Mouse (Mus musculus) stomach, embryonic 16.5 days (tissue): Measurements from ENCODE around the gene Nova2. TPM values are rescaled to one million over a fixed set of nuclear protein-coding genes. Genes with fewer than 3 reads are reported as not detected.

ENCODE experiments used
- ATAC-seq: fragments of 200-750 bp; cut with Nextera tagmentation; 2 replicates; pipeline ENCODE4 v1.8.0; 2017; ENCODE audit warnings: moderate number of reproducible peaks, moderate TSS enrichment; ENCODE audit not compliant: insufficient read depth, low FRiP score
- H3K27ac ChIP-seq: fragments of 300-500 bp; sonication (generic); 2 replicates; pipeline ENCODE4 v1.5.1; 2014; ENCODE audit warnings: low read length
- H3K27me3 ChIP-seq: fragments of 300-500 bp; sonication (generic); 2 replicates; pipeline ENCODE4 v1.6.1; 2014; ENCODE audit warnings: low read length, control low read depth, mixed read lengths; ENCODE audit not compliant: control insufficient read depth, insufficient read depth
- H3K36me3 ChIP-seq: fragments of 300-500 bp; sonication (generic); 2 replicates; pipeline ENCODE4 v1.6.1; 2014; ENCODE audit warnings: low read length; ENCODE audit not compliant: control insufficient read depth, insufficient read depth
- H3K4me1 ChIP-seq: fragments of 300-500 bp; sonication (generic); 2 replicates; pipeline ENCODE4 v1.6.1; 2014; ENCODE audit warnings: low read length, control low read depth, mixed read lengths; ENCODE audit not compliant: control insufficient read depth, insufficient read depth
- H3K4me2 ChIP-seq: fragments of 300-500 bp; sonication (generic); 2 replicates; pipeline ENCODE4 v1.6.1; 2014; ENCODE audit warnings: low read depth, low read length, mixed read lengths
- H3K4me3 ChIP-seq: fragments of 300-500 bp; sonication (generic); replicated peaks from 2 replicates; pipeline ENCODE4 v1.5.1; 2014; ENCODE audit warnings: mild to moderate bottlenecking, low read length
- H3K9ac ChIP-seq: fragments of 300-500 bp; sonication (generic); 2 replicates; pipeline ENCODE4 v1.6.1; 2014; ENCODE audit warnings: low read length
- H3K9me3 ChIP-seq: fragments of 300-500 bp; sonication (generic); replicated peaks from 2 replicates; pipeline ENCODE4 v1.6.1; 2016; ENCODE audit warnings: low read length, control low read depth; ENCODE audit not compliant: control insufficient read depth
- WGBS: fragments of 180-500 bp; shearing (Covaris S2); extraction: QIAGEN DNeasy Blood & Tissue Kit; methylation state at CpG from one replicate; pipeline ENCODE4 v1.1.7; 2014; 5-methylcytosine and 5-hydroxymethylcytosine counted together
- polyA plus RNA-seq: library from polyadenylated mRNA; unstranded; fragments of >200 nt; fragmentation: Nextera tagmentation; extraction: Ambion mirVana; gene quantifications from 2 replicates; pipeline ENCODE4 v1.2.1, GENCODE M21; 2015

Gene Nova2
- polyA plus RNA-seq, 1 experiment from 2014 or later = 0.62 TPM

- 31% methylated on average over 18 of the region's 18 CpGs for WGBS
- Histone ChIP-seq H3K4me1 (peaks cover 37% of the 10 kb centered on the region), H3K9me3 (no peaks in the 10 kb centered on the region), H3K9ac (peak overlapping the region; percentile 65), H3K4me2 (peak overlapping the region; percentile 53), H3K27ac (peak overlapping the region; percentile 81), H3K27me3 (no peaks in the 10 kb centered on the region), H3K4me3 (peak overlapping the region; percentile 40), H3K36me3 (peaks cover 6% of the 10 kb centered on the region; the same call in 1 of the 2 replicates)
- ATAC-seq = no peak; the same call in 1 of the 2 replicates
Measured at GRCm38 (mm10) chr7:19001066-19001806, 75.5 kb downstream of the Nova2 start.

- H3K27me3 ChIP-seq = no peaks in the 10 kb centered on the region
- peaks cover 6% of the 10 kb centered on the region; the same call in 1 of the 2 replicates for H3K36me3 ChIP-seq
- peak overlapping the region; percentile 53; the same call in 1 of the 2 replicates for H3K4me2 ChIP-seq
- H3K9ac ChIP-seq = peak overlapping the region; percentile 65; the same call in 1 of the 2 replicates
- no peaks in the 10 kb centered on the region for H3K9me3 ChIP-seq
- no peak for ATAC-seq
- H3K4me3 ChIP-seq = no peak overlapping the region
- H3K4me1 ChIP-seq = peaks cover 41% of the 10 kb centered on the region
- 57% methylated on average over 3 of the region's 3 CpGs for WGBS
- peak overlapping the region; percentile 81 for H3K27ac ChIP-seq
Measured at GRCm38 (mm10) chr7:19001807-19002085, 76.1 kb downstream of the Nova2 start.

DNA sequence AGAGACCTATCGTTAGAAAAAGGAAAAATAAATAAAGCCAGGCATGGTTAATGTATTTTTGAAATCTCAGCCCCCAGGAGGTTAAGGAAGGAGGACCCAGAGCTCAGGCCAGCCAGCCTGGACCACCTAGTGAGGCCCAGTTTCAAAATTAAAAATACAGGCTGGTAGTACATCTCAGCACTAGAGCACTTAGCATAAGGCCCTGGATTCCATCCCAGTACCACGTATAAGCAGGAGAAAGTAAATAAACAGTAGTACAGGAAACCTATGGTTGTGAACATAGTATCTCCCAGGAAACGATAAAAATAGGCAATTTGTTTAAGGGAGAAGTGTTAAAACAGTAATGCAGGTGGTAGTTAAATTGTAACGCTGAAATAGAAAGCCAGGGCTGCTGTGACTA is 76.4 kb downstream of the Nova2 start:
- peaks cover 44% of the 10 kb centered on the region for H3K4me1 ChIP-seq
- H3K4me3 ChIP-seq = peak overlapping the region; percentile 46
- no peaks in the 10 kb centered on the region for H3K27me3 ChIP-seq
- WGBS = 13% methylated on average over 4 of the region's 4 CpGs
- peak overlapping the region; percentile 64 for H3K4me2 ChIP-seq
- peak overlapping the region; percentile 81 for H3K27ac ChIP-seq
- H3K9ac ChIP-seq = peak overlapping the region; percentile 72
- H3K9me3 ChIP-seq = no peaks in the 10 kb centered on the region
- H3K36me3 ChIP-seq = peaks cover 6% of the 10 kb centered on the region; the same call in 1 of the 2 replicates
- no peak for ATAC-seq

DNA sequence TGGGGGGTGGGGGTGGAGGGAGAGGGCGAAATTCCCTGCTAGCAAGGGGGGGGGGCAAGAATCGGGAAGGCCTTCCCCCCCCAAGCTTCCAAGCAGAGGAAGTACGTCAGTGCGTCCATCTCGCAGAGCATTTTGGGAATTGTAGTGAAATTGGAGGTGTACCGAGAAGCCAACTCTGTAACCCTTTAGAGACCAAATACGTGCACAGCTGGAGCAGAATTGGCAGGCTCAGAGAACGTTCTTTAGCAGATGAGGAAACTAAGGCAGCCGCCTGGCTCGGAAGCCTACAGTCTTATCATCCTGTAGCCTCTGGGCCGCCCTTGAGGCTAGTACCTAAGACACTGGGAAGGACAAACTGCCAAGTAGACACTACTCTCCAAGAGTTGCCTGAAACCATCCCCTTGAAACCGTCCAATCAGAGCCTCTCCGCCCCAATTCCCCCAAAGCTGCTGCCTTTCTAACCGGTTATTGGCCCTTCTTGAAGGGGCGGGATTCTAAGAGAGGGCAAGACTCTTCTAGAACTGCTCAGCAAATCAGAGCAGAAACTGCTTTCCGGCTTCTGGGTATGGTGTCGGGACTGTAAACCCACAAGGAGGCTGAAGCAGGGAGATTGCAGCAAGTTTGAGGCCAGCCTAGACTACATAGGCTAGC is 77.3 kb downstream of the Nova2 start:
- Histone ChIP-seq H3K27me3 (no peaks in the 10 kb centered on the region), H3K4me1 (peaks cover 46% of the 10 kb centered on the region)
- peak; percentile 45; the same call in 1 of the 2 replicates for ATAC-seq

DNA sequence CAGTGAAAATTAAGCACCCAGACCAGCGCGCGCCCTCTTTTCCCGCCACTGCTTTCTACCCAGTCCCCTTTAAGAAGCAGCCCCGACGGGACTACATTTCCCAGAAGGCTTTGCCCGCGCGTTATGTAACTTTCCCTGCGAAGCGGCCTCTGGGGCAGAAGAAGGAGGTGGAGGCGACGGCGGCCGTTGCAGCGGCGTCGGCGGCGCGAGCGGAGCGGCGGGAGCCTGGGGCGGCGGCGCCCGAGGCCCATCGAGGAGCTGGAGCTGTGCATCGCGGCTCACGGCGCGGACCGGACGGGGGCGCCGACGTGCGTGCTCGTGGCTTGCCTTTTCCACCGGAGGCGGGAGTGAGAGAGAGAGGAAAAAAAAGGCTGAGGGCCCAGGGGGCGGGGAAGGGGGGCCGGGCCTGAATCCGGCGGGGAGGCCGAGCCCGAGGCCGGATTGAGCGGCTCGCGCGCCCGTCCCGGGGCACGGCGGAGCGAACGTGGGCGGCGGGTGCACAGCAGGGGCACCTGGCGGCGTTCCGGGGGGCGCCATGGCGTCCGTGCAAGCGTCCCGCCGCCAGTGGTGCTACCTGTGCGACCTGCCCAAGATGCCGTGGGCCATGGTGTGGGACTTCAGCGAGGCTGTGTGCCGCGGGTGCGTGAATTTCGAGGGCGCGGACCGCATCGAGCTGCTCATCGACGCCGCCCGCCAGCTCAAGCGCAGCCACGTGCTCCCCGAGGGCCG is 78.4 kb downstream of the Nova2 start, which contains the start of gene Irf2bp1:
Gene Irf2bp1 (plus strand): TSS at position 143 of the 729 bp plus-strand sequence.
- H3K9ac ChIP-seq = peak within 1 kb of the TSS; percentile 85
- H3K4me1 ChIP-seq = peaks cover 50% of the 10 kb centered on the region
- H3K9me3 ChIP-seq = no peaks in the 10 kb centered on the region
- ATAC-seq = peak; percentile 56
- WGBS = under 1% methylated on average over 87 of the region's 90 CpGs
- H3K27ac ChIP-seq = peak within 1 kb of the TSS; percentile 93
- H3K36me3 ChIP-seq = peaks cover 6% of the 10 kb centered on the region; the same call in 1 of the 2 replicates
- peak within 1 kb of the TSS; percentile 78 for H3K4me2 ChIP-seq
- no peaks in the 10 kb centered on the region for H3K27me3 ChIP-seq
- H3K4me3 ChIP-seq = peak within 1 kb of the TSS; percentile 63

More for the DNA sequence above, 77.3 kb downstream of the Nova2 start:
- Histone ChIP-seq H3K27ac (peak overlapping the region; percentile 81), H3K9ac (peak overlapping the region; percentile 72), H3K4me3 (peak overlapping the region; percentile 46), H3K36me3 (peaks cover 6% of the 10 kb centered on the region; the same call in 1 of the 2 replicates), H3K9me3 (no peaks in the 10 kb centered on the region), H3K4me2 (peak overlapping the region; percentile 64)
- WGBS = 2% methylated on average over 17 of the region's 17 CpGs

DNA sequence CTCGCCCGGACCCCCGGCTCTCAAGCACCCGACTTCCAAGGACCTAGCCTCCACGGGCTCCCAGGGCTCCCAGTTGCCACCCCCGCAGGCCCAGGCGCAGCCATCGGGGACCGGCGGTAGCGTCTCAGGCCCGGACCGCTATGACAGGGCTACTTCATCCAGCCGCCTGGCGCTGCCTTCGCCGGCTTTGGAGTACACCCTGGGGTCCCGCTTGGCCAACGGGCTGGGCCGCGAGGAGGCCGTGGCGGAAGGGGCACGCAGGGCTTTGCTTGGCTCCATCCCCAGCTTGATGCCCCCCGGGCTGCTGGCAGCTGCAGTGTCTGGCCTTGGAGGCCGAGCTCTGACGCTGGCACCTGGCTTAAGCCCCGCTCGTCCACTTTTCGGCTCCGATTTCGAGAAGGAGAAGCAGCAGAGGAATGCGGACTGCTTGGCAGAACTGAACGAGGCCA is 79.0 kb downstream of the Nova2 start:
- peak overlapping the region; percentile 85 for H3K9ac ChIP-seq
- H3K4me3 ChIP-seq = peak overlapping the region; percentile 63
- no peaks in the 10 kb centered on the region for H3K27me3 ChIP-seq
- peaks cover 6% of the 10 kb centered on the region; the same call in 1 of the 2 replicates for H3K36me3 ChIP-seq
- peak overlapping the region; percentile 78 for H3K4me2 ChIP-seq
- no peaks in the 10 kb centered on the region for H3K9me3 ChIP-seq
- H3K27ac ChIP-seq = peak overlapping the region; percentile 93
- WGBS = 4% methylated on average over 34 of the region's 34 CpGs
- no peak for ATAC-seq
- peaks cover 50% of the 10 kb centered on the region for H3K4me1 ChIP-seq

DNA sequence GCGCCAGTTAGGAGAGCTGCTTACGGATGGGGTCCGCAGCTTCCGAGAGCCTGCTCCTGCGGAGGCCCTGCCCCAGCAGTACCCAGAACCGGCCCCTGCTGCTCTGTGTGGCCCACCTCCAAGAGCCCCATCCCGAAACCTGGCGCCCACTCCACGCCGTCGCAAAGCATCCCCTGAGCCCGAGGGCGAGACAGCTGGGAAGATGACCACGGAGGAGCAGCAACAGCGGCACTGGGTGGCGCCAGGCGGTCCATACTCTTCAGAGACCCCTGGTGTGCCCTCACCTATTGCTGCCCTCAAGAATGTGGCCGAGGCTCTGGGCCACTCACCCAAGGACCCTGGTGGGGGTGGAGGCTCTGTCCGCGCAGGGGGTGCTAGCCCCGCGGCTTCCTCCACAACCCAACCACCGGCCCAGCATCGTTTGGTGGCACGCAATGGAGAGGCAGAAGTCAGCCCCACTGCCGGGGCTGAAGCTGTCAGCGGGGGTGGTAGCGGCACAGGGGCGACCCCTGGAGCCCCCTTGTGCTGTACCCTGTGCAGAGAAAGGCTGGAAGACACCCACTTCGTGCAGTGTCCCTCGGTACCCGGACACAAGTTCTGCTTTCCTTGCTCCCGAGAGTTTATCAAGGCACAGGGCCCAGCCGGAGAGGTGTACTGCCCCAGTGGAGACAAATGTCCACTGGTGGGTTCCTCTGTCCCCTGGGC is 79.9 kb downstream of the Nova2 start:
- no peaks in the 10 kb centered on the region for H3K9me3 ChIP-seq
- no peak overlapping the region for H3K27ac ChIP-seq
- ATAC-seq = no peak
- peaks cover 6% of the 10 kb centered on the region; the same call in 1 of the 2 replicates for H3K36me3 ChIP-seq
- 73% methylated on average over 34 of the region's 34 CpGs for WGBS
- H3K27me3 ChIP-seq = no peaks in the 10 kb centered on the region
- peak overlapping the region; percentile 63 for H3K4me3 ChIP-seq
- H3K4me2 ChIP-seq = peak overlapping the region; percentile 78
- peak overlapping the region; percentile 85 for H3K9ac ChIP-seq
- H3K4me1 ChIP-seq = peaks cover 52% of the 10 kb centered on the region

GRCm38 (mm10) chr7:19006476-19006875 is 80.8 kb downstream of the Nova2 start:
- 6% methylated on average over 12 of the region's 12 CpGs for WGBS
- Histone ChIP-seq H3K4me2 (peak overlapping the region; percentile 78), H3K4me3 (peak overlapping the region; percentile 63), H3K9ac (peak overlapping the region; percentile 42), H3K27ac (peak overlapping the region; percentile 90), H3K36me3 (peaks cover 6% of the 10 kb centered on the region; the same call in 1 of the 2 replicates), H3K9me3 (no peaks in the 10 kb centered on the region), H3K4me1 (peaks cover 45% of the 10 kb centered on the region), H3K27me3 (no peaks in the 10 kb centered on the region)
- no peak for ATAC-seq
